Mouse (Mus musculus): ENCODE data around the gene Sctr. TPM values are rescaled to one million over a fixed set of nuclear protein-coding genes. Genes with fewer than 3 reads are reported as not detected.

Sctr gene
- polyA plus RNA-seq (2016; fragmentation: Nextera tagmentation; extraction: Ambion mirVana): 0.12 TPM in 1 of 2 replicates, not detected in the other

- Histone ChIP-seq H3K4me2 (peak within 1 kb of the TSS; percentile 74), H3K27ac (no peak within 1 kb of the TSS), H3K4me3 (replicated peaks) (peak within 1 kb of the TSS; percentile 43), H3K9ac (replicated peaks) (peak within 1 kb of the TSS; percentile 53), H3K9me3 (no peaks in the 10 kb centered on the region), H3K4me1 (replicated peaks) (peaks cover 16% of the 10 kb centered on the region), H3K36me3 (no peaks in the 10 kb centered on the region), H3K27me3 (peaks cover 44% of the 10 kb centered on the region)
- ATAC-seq (ENCODE audit: insufficient number of reproducible peaks, insufficient read depth, low FRiP score, low TSS enrichment, low read depth): peak; percentile 53; the same call in 1 of the 2 replicates
- WGBS: 1% methylated on average over 37 of the region's 39 CpGs
These were observed at the start of gene Sctr for GRCm38 (mm10) chr1:120006844-120007790. Gene Sctr (plus strand): TSS chr1:120006894.

GRCm38 (mm10) chr1:119957716-119958222 lies 48.9 kb upstream of the Sctr start:
- ATAC-seq (ENCODE audit: insufficient number of reproducible peaks, insufficient read depth, low FRiP score, low TSS enrichment, low read depth): no peak

GRCm38 (mm10) chr1:119959464-119959863 lies 47.2 kb upstream of the Sctr start:
- 88% methylated on average over 4 of the region's 4 CpGs for WGBS
- no peak for ATAC-seq (ENCODE audit: insufficient number of reproducible peaks, insufficient read depth, low FRiP score, low TSS enrichment, low read depth)
- H3K9ac ChIP-seq (replicated peaks): no peak overlapping the region
- no peaks in the 10 kb centered on the region for H3K36me3 ChIP-seq
- H3K4me1 ChIP-seq (replicated peaks): no peaks in the 10 kb centered on the region
- H3K27ac ChIP-seq: no peak overlapping the region
- no peaks in the 10 kb centered on the region for H3K27me3 ChIP-seq
- H3K9me3 ChIP-seq: no peaks in the 10 kb centered on the region
- no peak overlapping the region for H3K4me3 ChIP-seq (replicated peaks)
- H3K4me2 ChIP-seq: no peak overlapping the region

More at GRCm38 (mm10) chr1:119957716-119958222, 48.9 kb upstream of the Sctr start:
- Histone ChIP-seq H3K9me3 (no peaks in the 10 kb centered on the region), H3K4me3 (replicated peaks) (no peak overlapping the region), H3K4me1 (replicated peaks) (no peaks in the 10 kb centered on the region), H3K36me3 (no peaks in the 10 kb centered on the region), H3K9ac (replicated peaks) (no peak overlapping the region), H3K4me2 (no peak overlapping the region), H3K27ac (no peak overlapping the region), H3K27me3 (no peaks in the 10 kb centered on the region)
- 59% methylated on average over 9 of the region's 9 CpGs for WGBS

GRCm38 (mm10) chr1:119959920-119960319 lies 46.8 kb upstream of the Sctr start:
- no peak overlapping the region for H3K27ac ChIP-seq
- no peak overlapping the region for H3K4me2 ChIP-seq
- ATAC-seq (ENCODE audit: insufficient number of reproducible peaks, insufficient read depth, low FRiP score, low TSS enrichment, low read depth): no peak
- H3K27me3 ChIP-seq: no peaks in the 10 kb centered on the region
- H3K9me3 ChIP-seq: no peaks in the 10 kb centered on the region
- 64% methylated on average over 7 of the region's 7 CpGs for WGBS
- no peak overlapping the region for H3K9ac ChIP-seq (replicated peaks)
- H3K4me1 ChIP-seq (replicated peaks): no peaks in the 10 kb centered on the region
- H3K4me3 ChIP-seq (replicated peaks): no peak overlapping the region
- H3K36me3 ChIP-seq: no peaks in the 10 kb centered on the region

- Histone ChIP-seq H3K9me3 (no peaks in the 10 kb centered on the region), H3K27me3 (no peaks in the 10 kb centered on the region), H3K4me2 (no peak overlapping the region), H3K27ac (no peak overlapping the region), H3K4me1 (replicated peaks) (no peaks in the 10 kb centered on the region), H3K9ac (replicated peaks) (no peak overlapping the region), H3K36me3 (no peaks in the 10 kb centered on the region), H3K4me3 (replicated peaks) (no peak overlapping the region)
- 44% methylated on average over 12 of the region's 12 CpGs for WGBS
- ATAC-seq (ENCODE audit: insufficient number of reproducible peaks, insufficient read depth, low FRiP score, low TSS enrichment, low read depth): no peak
These were observed 40.7 kb upstream of the Sctr start for GRCm38 (mm10) chr1:119965804-119966514.

GRCm38 (mm10) chr1:119973117-119973516 lies 33.6 kb upstream of the Sctr start:
- H3K4me3 ChIP-seq (replicated peaks): no peak overlapping the region
- no peaks in the 10 kb centered on the region for H3K9me3 ChIP-seq
- no peaks in the 10 kb centered on the region for H3K27me3 ChIP-seq
- ATAC-seq (ENCODE audit: insufficient number of reproducible peaks, insufficient read depth, low FRiP score, low TSS enrichment, low read depth): no peak
- no peaks in the 10 kb centered on the region for H3K36me3 ChIP-seq
- no peak overlapping the region for H3K4me2 ChIP-seq
- no peak overlapping the region for H3K9ac ChIP-seq (replicated peaks)
- no peak overlapping the region for H3K27ac ChIP-seq
- 30% methylated on average over 4 of the region's 4 CpGs for WGBS
- H3K4me1 ChIP-seq (replicated peaks): no peaks in the 10 kb centered on the region

GRCm38 (mm10) chr1:119975141-119975540 lies 31.6 kb upstream of the Sctr start:
- Histone ChIP-seq H3K27me3 (no peaks in the 10 kb centered on the region), H3K4me3 (replicated peaks) (no peak overlapping the region), H3K4me2 (no peak overlapping the region), H3K27ac (no peak overlapping the region), H3K36me3 (no peaks in the 10 kb centered on the region), H3K9me3 (0 out of 2 replicates have a peak, but pooled peaks cover under 1% of the 10 kb centered on the region), H3K4me1 (replicated peaks) (no peaks in the 10 kb centered on the region), H3K9ac (replicated peaks) (no peak overlapping the region)
- ATAC-seq (ENCODE audit: insufficient number of reproducible peaks, insufficient read depth, low FRiP score, low TSS enrichment, low read depth): no peak
- WGBS: 73% methylated on average over 4 of the region's 4 CpGs

- Histone ChIP-seq H3K4me3 (replicated peaks) (no peak overlapping the region), H3K4me1 (replicated peaks) (no peaks in the 10 kb centered on the region), H3K27ac (no peak overlapping the region), H3K9ac (replicated peaks) (no peak overlapping the region), H3K4me2 (no peak overlapping the region), H3K27me3 (no peaks in the 10 kb centered on the region), H3K9me3 (peaks cover 5% of the 10 kb centered on the region; the same call in 1 of the 2 replicates), H3K36me3 (no peaks in the 10 kb centered on the region)
- no peak for ATAC-seq (ENCODE audit: insufficient number of reproducible peaks, insufficient read depth, low FRiP score, low TSS enrichment, low read depth)
- 90% methylated on average over 5 of the region's 5 CpGs for WGBS
These were observed 20.1 kb upstream of the Sctr start for GRCm38 (mm10) chr1:119986555-119986954.

- peak within 1 kb of the TSS; percentile 51 for H3K4me3 ChIP-seq (replicated peaks)
- H3K27me3 ChIP-seq: no peaks in the 10 kb centered on the region; the same call in 1 of the 2 replicates
- H3K9me3 ChIP-seq: no peaks in the 10 kb centered on the region
- WGBS: 7% methylated on average over 30 of the region's 30 CpGs
- peak; percentile 93 for ATAC-seq (ENCODE audit: insufficient number of reproducible peaks, insufficient read depth, low FRiP score, low TSS enrichment, low read depth)
- peak within 1 kb of the TSS; percentile 27; the same call in 1 of the 2 replicates for H3K9ac ChIP-seq (replicated peaks)
- peak within 1 kb of the TSS; percentile 76 for H3K4me2 ChIP-seq
- H3K27ac ChIP-seq: no peak within 1 kb of the TSS
- H3K4me1 ChIP-seq (replicated peaks): 0 out of 2 replicates have a peak, but pooled peaks cover 3% of the 10 kb centered on the region
- no peaks in the 10 kb centered on the region for H3K36me3 ChIP-seq
These were observed 9.7 kb upstream of the Sctr start, which contains the start of gene Cfap221 for GRCm38 (mm10) chr1:119996798-119997581. Gene Cfap221 (minus strand): TSS chr1:119997234.

GRCm38 (mm10) chr1:119997644-119998043 lies 9.1 kb upstream of the Sctr start:
- Histone ChIP-seq H3K9me3 (no peaks in the 10 kb centered on the region), H3K27ac (no peak overlapping the region), H3K36me3 (no peaks in the 10 kb centered on the region), H3K27me3 (no peaks in the 10 kb centered on the region; the same call in 1 of the 2 replicates), H3K9ac (replicated peaks) (no peak overlapping the region), H3K4me3 (replicated peaks) (peak overlapping the region; percentile 51), H3K4me2 (peak overlapping the region; percentile 76), H3K4me1 (replicated peaks) (0 out of 2 replicates have a peak, but pooled peaks cover 3% of the 10 kb centered on the region)
- WGBS: 41% methylated on average over 5 of the region's 5 CpGs
- no peak for ATAC-seq (ENCODE audit: insufficient number of reproducible peaks, insufficient read depth, low FRiP score, low TSS enrichment, low read depth)

Measured in limb, embryonic 12.5 days (tissue).